Mouse (Mus musculus) adrenal gland, adult 2 months (tissue): ENCODE results near the gene Adam15. TPM values are rescaled to one million over a fixed set of nuclear protein-coding genes. Genes with fewer than 3 reads are reported as not detected.
A peak's percentile ranks its signal among the peaks of the same experiment; 100 is the strongest.

Experiments
- DNase-seq: peaks from one replicate; pipeline ENCODE4 v3.0.0; 2021
- polyA plus RNA-seq: library from polyadenylated mRNA; depleted of rRNA; stranded (reverse); fragments of >200 nt; gene quantifications from 2 replicates; pipeline ENCODE4 v1.2.3, GENCODE M21; 2012; rRNA removed
- total RNA-seq, 2 experiments: library from RNA; stranded (reverse); gene quantifications; 2 replicates each; pipeline ENCODE4 v1.2.3; 2021

Gene Adam15
- total and polyA plus RNA-seq, 3 experiments: 56.1 to 142 (median 87.5) TPM

GRCm38 (mm10) chr3:89299499-89299898 is 50.3 kb downstream of the Adam15 start:
- DNase-seq: peak; percentile 71

GRCm38 (mm10) chr3:89298908-89299307 is 50.9 kb downstream of the Adam15 start:
- no peak for DNase-seq

- DNase-seq: no peak
These were observed 52.9 kb downstream of the Adam15 start for GRCm38 (mm10) chr3:89296761-89297396.

- no peak for DNase-seq
These were observed 54.0 kb downstream of the Adam15 start for GRCm38 (mm10) chr3:89295685-89296230.

- DNase-seq: no peak
These were observed 55.6 kb downstream of the Adam15 start for GRCm38 (mm10) chr3:89294195-89294594.

- no peak for DNase-seq
These were observed 56.4 kb downstream of the Adam15 start for GRCm38 (mm10) chr3:89293247-89293918.

GRCm38 (mm10) chr3:89292303-89292702 is 57.5 kb downstream of the Adam15 start:
- DNase-seq: no peak

- DNase-seq: no peak
These were observed 57.9 kb downstream of the Adam15 start for GRCm38 (mm10) chr3:89291874-89292273.

Other genes starting within 250 kb of the Adam15 start
- gene Gm43738, start 248.9 kb downstream of the Adam15 start, total RNA-seq: not detected
- not detected in 2 replicates for gene Gm43738, start 248.9 kb downstream of the Adam15 start, polyA plus RNA-seq
- 100 to 1,000 TPM; 208 to 632 TPM for gene Fdps, start 248.0 kb downstream of the Adam15 start, total RNA-seq
- gene Fdps, start 248.0 kb downstream of the Adam15 start, polyA plus RNA-seq: 253 and 549 TPM in 2 replicates
- gene Pklr, start 213.9 kb downstream of the Adam15 start, total RNA-seq: under 1 TPM in 1 of 2 experiments, not detected in 1; 0.81 TPM
- 0.55 TPM in 1 of 2 replicates, not detected in the other for gene Pklr, start 213.9 kb downstream of the Adam15 start, polyA plus RNA-seq
- 1 to 10 TPM; 2.4 to 6.6 TPM for gene Hcn3, start 189.8 kb downstream of the Adam15 start, total RNA-seq
- gene Hcn3, start 189.8 kb downstream of the Adam15 start, polyA plus RNA-seq: 20.9 and 34.5 TPM in 2 replicates
- 10 to 100 TPM; 39.3 to 73.3 TPM for gene Clk2, start 185.2 kb downstream of the Adam15 start, total RNA-seq
- gene Clk2, start 185.2 kb downstream of the Adam15 start, polyA plus RNA-seq: 52.2 and 63.4 TPM in 2 replicates
- 100 to 1,000 TPM in 1 of 2 experiments, 10 to 100 TPM in 1; 87.1 to 104 TPM for gene Scamp3, start 172.5 kb downstream of the Adam15 start, total RNA-seq
- 234 and 299 TPM in 2 replicates for gene Scamp3, start 172.5 kb downstream of the Adam15 start, polyA plus RNA-seq
- 10 to 100 TPM; 15.2 to 16.3 TPM for gene Fam189b, start 166.9 kb downstream of the Adam15 start, total RNA-seq
- gene Fam189b, start 166.9 kb downstream of the Adam15 start, polyA plus RNA-seq: 80.2 and 84.4 TPM in 2 replicates
- gene Gba, start 147.1 kb downstream of the Adam15 start, total RNA-seq: 10 to 100 TPM; 74.4 to 74.6 TPM
- 40.2 and 43.9 TPM in 2 replicates for gene Gba, start 147.1 kb downstream of the Adam15 start, polyA plus RNA-seq
- 10 to 100 TPM in 1 of 2 experiments, 1 to 10 TPM in 1; 8.9 to 10.1 TPM for gene Thbs3, start 134.8 kb downstream of the Adam15 start, total RNA-seq
- 10.1 and 10.2 TPM in 2 replicates for gene Thbs3, start 134.8 kb downstream of the Adam15 start, polyA plus RNA-seq
- 100 to 1,000 TPM; 150 to 174 TPM for gene Mtx1, start 122.9 kb downstream of the Adam15 start, total RNA-seq
- gene Mtx1, start 122.9 kb downstream of the Adam15 start, polyA plus RNA-seq: 252 and 300 TPM in 2 replicates
- under 1 TPM; 0.24 to 0.32 TPM for gene Muc1, start 120.9 kb downstream of the Adam15 start, total RNA-seq
- gene Muc1, start 120.9 kb downstream of the Adam15 start, polyA plus RNA-seq: 0.53 and 0.85 TPM in 2 replicates
- 100 to 1,000 TPM; 143 to 163 TPM for gene Krtcap2, start 104.0 kb downstream of the Adam15 start, total RNA-seq
- gene Krtcap2, start 104.0 kb downstream of the Adam15 start, polyA plus RNA-seq: 433 and 437 TPM in 2 replicates
- gene Trim46, start 103.7 kb downstream of the Adam15 start, total RNA-seq: 1 to 10 TPM; 1.9 to 2.3 TPM
- 6.0 and 9.1 TPM in 2 replicates for gene Trim46, start 103.7 kb downstream of the Adam15 start, polyA plus RNA-seq
- gene Dpm3, start 90.6 kb downstream of the Adam15 start, total RNA-seq: 100 to 1,000 TPM; 134 to 150 TPM
- 509 and 645 TPM in 2 replicates for gene Dpm3, start 90.6 kb downstream of the Adam15 start, polyA plus RNA-seq
- gene Slc50a1, start 79.4 kb downstream of the Adam15 start, total RNA-seq: 10 to 100 TPM; 49.9 to 54.7 TPM
- gene Slc50a1, start 79.4 kb downstream of the Adam15 start, polyA plus RNA-seq: 153 TPM in 2 replicates
- gene Efna1, start 68.9 kb downstream of the Adam15 start, total RNA-seq: 10 to 100 TPM in 1 of 2 experiments, 1 to 10 TPM in 1; 8.0 to 16.6 TPM
- 17.5 and 24.0 TPM in 2 replicates for gene Efna1, start 68.9 kb downstream of the Adam15 start, polyA plus RNA-seq
- gene Efna3, start 27.0 kb downstream of the Adam15 start, total RNA-seq: under 1 TPM; 0.26 to 0.55 TPM
- gene Efna3, start 27.0 kb downstream of the Adam15 start, polyA plus RNA-seq: 0.21 and 1.0 TPM in 2 replicates
- gene Efna4, start 12.0 kb downstream of the Adam15 start, total RNA-seq: 1 to 10 TPM in 1 of 2 experiments, under 1 TPM in 1; 0.63 to 1.9 TPM
- 1.8 and 3.5 TPM in 2 replicates for gene Efna4, start 12.0 kb downstream of the Adam15 start, polyA plus RNA-seq
- gene Dcst2, start 12.0 kb upstream of the Adam15 start, total RNA-seq: 1 to 10 TPM in 1 of 2 experiments, under 1 TPM in 1; 0.40 to 1.3 TPM
- gene Dcst2, start 12.0 kb upstream of the Adam15 start, polyA plus RNA-seq: 0.61 and 1.2 TPM in 2 replicates
- gene Dcst1, start 15.3 kb upstream of the Adam15 start, total RNA-seq: under 1 TPM in 1 of 2 experiments, not detected in 1; 0.41 TPM
- 0.46 and 0.53 TPM in 2 replicates for gene Dcst1, start 15.3 kb upstream of the Adam15 start, polyA plus RNA-seq
- gene Zbtb7b, start 44.8 kb upstream of the Adam15 start, total RNA-seq: 100 to 1,000 TPM in 1 of 2 experiments, 10 to 100 TPM in 1; 84.0 to 102 TPM
- gene Zbtb7b, start 44.8 kb upstream of the Adam15 start, polyA plus RNA-seq: 117 and 121 TPM in 2 replicates
- gene Lenep, start 52.8 kb upstream of the Adam15 start, total RNA-seq: 1 to 10 TPM; 1.7 to 1.8 TPM
- 0.58 TPM in 1 of 2 replicates, not detected in the other for gene Lenep, start 52.8 kb upstream of the Adam15 start, polyA plus RNA-seq
- 10 to 100 TPM; 32.2 to 50.7 TPM for gene Flad1, start 61.9 kb upstream of the Adam15 start, total RNA-seq
- 33.2 and 45.2 TPM in 2 replicates for gene Flad1, start 61.9 kb upstream of the Adam15 start, polyA plus RNA-seq
- 10 to 100 TPM; 17.3 to 21.5 TPM for gene Cks1b, start 68.4 kb upstream of the Adam15 start, total RNA-seq
- gene Cks1b, start 68.4 kb upstream of the Adam15 start, polyA plus RNA-seq: 9.3 and 9.7 TPM in 2 replicates
- gene Shc1, start 68.4 kb upstream of the Adam15 start, total RNA-seq: 100 to 1,000 TPM in 1 of 2 experiments, 10 to 100 TPM in 1; 69.6 to 113 TPM
- gene Shc1, start 68.4 kb upstream of the Adam15 start, polyA plus RNA-seq: 62.6 and 67.4 TPM in 2 replicates
- gene Pygo2, start 80.2 kb upstream of the Adam15 start, total RNA-seq: 10 to 100 TPM; 31.8 to 44.5 TPM
- 166 and 181 TPM in 2 replicates for gene Pygo2, start 80.2 kb upstream of the Adam15 start, polyA plus RNA-seq
- 10 to 100 TPM; 38.4 to 70.0 TPM for gene Pbxip1, start 86.7 kb upstream of the Adam15 start, total RNA-seq
- 37.5 and 43.3 TPM in 2 replicates for gene Pbxip1, start 86.7 kb upstream of the Adam15 start, polyA plus RNA-seq
- 10 to 100 TPM; 13.9 to 27.7 TPM for gene Pmvk, start 104.5 kb upstream of the Adam15 start, total RNA-seq
- 19.4 and 21.5 TPM in 2 replicates for gene Pmvk, start 104.5 kb upstream of the Adam15 start, polyA plus RNA-seq
- gene Kcnn3, start 170.2 kb upstream of the Adam15 start, total RNA-seq: 1 to 10 TPM; 3.1 to 5.2 TPM
- gene Kcnn3, start 170.2 kb upstream of the Adam15 start, polyA plus RNA-seq: 1.7 and 2.0 TPM in 2 replicates